Mouse (Mus musculus) effector memory CD4-positive, alpha-beta T cell, adult 5 months (primary cell): ENCODE results near the gene Olfr832. TPM values are rescaled to one million over a fixed set of nuclear protein-coding genes. Genes with fewer than 3 reads are reported as not detected.

Experiments used
- polyA plus RNA-seq: library from polyadenylated mRNA; unstranded; fragments of 100-300 nt; shearing (Covaris generic); gene quantifications from one replicate; pipeline ENCODE4 v1.2.1, GENCODE M21; 2017

Olfr832 gene
- not detected for polyA plus RNA-seq

GRCm38 (mm10) chr9:18936822-18937221 is at the start of gene Olfr832:
Gene Olfr832, plus strand, starts transcription at chr9:18937122.

GRCm38 (mm10) chr9:18987690-18988089 is 50.8 kb downstream of the Olfr832 start, which contains the start of gene Olfr834:
Gene Olfr834, plus strand, starts transcription at chr9:18987990.

Other genes with a start within 250 kb of the Olfr832 start
- gene Olfr24, start 173.1 kb upstream of the Olfr832 start, polyA plus RNA-seq, result 0.14 TPM
- gene Olfr828, start 117.6 kb upstream of the Olfr832 start, polyA plus RNA-seq, result not detected
- not detected for gene Olfr829, start 82.2 kb upstream of the Olfr832 start, polyA plus RNA-seq
- not detected for gene Olfr830, start 62.4 kb upstream of the Olfr832 start, polyA plus RNA-seq
- not detected for gene Olfr834, start 50.9 kb downstream of the Olfr832 start, polyA plus RNA-seq
- not detected for gene Olfr835, start 95.6 kb downstream of the Olfr832 start, polyA plus RNA-seq
- not detected for gene Olfr836, start 183.3 kb downstream of the Olfr832 start, polyA plus RNA-seq
- gene Olfr837, start 199.2 kb downstream of the Olfr832 start, polyA plus RNA-seq, result 0.46 TPM
- gene Olfr839-ps1, start 240.2 kb downstream of the Olfr832 start, polyA plus RNA-seq, result 0.10 TPM